Mouse (Mus musculus): ENCODE results near the gene Atp8a2.
A peak's percentile ranks its signal among the peaks of the same experiment; 100 is the strongest.

DNA sequence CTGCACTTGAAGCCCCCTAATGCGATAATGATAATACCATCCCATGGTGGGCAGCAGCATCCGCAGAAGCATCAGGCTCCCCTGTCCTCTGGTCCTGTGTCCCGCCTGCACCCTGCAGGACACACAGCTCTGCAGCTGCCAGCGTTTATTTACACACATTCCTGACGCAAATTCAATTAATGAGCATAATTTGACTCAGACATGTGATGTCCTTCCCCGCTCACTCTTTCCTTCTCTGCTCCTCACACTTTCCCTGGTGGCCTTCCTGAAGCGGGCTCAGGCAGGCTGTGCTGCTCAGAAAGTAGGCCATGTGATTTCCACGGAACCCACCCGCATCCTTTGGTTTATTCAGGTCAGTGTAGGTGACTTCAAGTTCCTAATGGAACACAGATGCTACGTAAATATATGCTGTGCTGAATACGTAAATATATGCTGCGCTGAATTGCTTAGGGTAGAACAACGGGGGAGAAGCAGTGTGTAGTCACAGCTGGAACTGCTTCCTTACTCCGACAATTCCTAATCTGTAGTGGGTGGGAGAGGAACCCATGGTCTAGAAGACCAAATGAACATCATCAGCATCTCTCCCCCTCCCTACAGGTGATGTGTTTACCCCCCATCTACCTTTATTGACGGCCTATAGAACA lies 437.7 kb downstream of the Atp8a2 start:
- TF ChIP-seq POLR2A (IDR thresholded peaks at IDR 0.05; ENCODE audit: low read depth, low read length) (peak; percentile 8), CTCF (conservative IDR thresholded peaks at IDR 0.05; ENCODE audit: insufficient read depth, insufficient read length, low read depth, low read length) (no peak)

Data from kidney, adult 2 months (tissue).